ENCODE assay signal across 8 mouse cellular contexts in the genomic region with DNA sequence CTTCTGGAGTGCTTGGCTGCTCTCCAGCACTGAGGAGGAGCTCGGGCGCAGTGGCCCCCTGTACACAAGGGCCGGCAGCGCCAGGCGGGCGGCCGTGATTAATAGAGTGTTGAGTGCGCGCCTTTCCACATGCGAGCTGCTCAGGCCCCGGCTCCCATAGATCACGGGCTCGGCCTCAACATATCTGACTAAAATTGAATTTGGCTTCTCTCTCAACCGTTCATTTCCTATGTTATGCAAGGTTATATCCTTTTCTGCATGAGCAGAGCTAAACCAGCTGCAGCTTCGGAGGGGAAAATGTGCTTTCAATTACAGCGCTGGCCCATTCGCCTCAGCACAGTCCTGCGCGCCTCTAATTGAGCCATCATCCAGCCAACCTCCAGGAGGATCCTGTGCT.
DNase-seq lines count a peak whose midpoint lies in the region; ATAC-seq lines count a peak whose summit lies in the region.

No protein-coding gene starts in this region.

- H3K4me3 ChIP-seq in midbrain, embryonic 13.5 days (replicated peaks), result no peak overlapping the region
- no peak overlapping the region for H3K4me3 ChIP-seq in midbrain, embryonic 11.5 days (ENCODE audit: low read depth, low read length)

- ATAC-seq in midbrain, embryonic 13.5 days, result peak; percentile 77
- no peak for ATAC-seq in midbrain, embryonic 11.5 days (ENCODE audit: low FRiP score)
- peak; percentile 58 for ATAC-seq in granulocyte monocyte progenitor cell, adult 5-6 weeks (replicated peaks; ENCODE audit: poor library complexity, severe bottlenecking)

- no peak for DNase-seq in midbrain, embryonic 11.5 days (ENCODE audit: low spot score, missing footprints)
- peak; percentile 66 for DNase-seq in embryo, embryonic 10 days (ENCODE audit: low spot score)
- peak; percentile 73 for DNase-seq in hindlimb bud, embryonic 11.5 days (ENCODE audit: extremely low spot score, low read depth, low spot score)
- peak; percentile 47 to 63 for DNase-seq in lung, adult 18-20 months
- DNase-seq in ovary, postnatal 36 days (ENCODE audit: low spot score), result peak; percentile 30
- no peak for DNase-seq in layer of hippocampus, adult 11-12 months (ENCODE audit: low spot score)

- peak overlapping the region; percentile 19; the same call in 1 of the 2 replicates for H3K4me2 ChIP-seq in midbrain, embryonic 13.5 days (replicated peaks)
- H3K4me2 ChIP-seq in midbrain, embryonic 11.5 days, result no peak overlapping the region

- 57% methylated on average over 19 of the region's 19 CpGs for WGBS in midbrain, embryonic 13.5 days
- WGBS in midbrain, embryonic 11.5 days, result 85% methylated on average over 19 of the region's 19 CpGs

- H3K9me3 ChIP-seq in midbrain, embryonic 13.5 days, result 0 out of 2 replicates have a peak, but pooled peaks cover 4% of the 10 kb centered on the region
- peaks cover 3% of the 10 kb centered on the region; the same call in 1 of the 2 replicates for H3K9me3 ChIP-seq in midbrain, embryonic 11.5 days (ENCODE audit: control insufficient read depth, low read length)

- H3K27ac ChIP-seq in midbrain, embryonic 13.5 days, result peak overlapping the region; percentile 52
- H3K27ac ChIP-seq in midbrain, embryonic 11.5 days (ENCODE audit: low read depth, low read length), result no peak overlapping the region

- no peak overlapping the region for H3K9ac ChIP-seq in midbrain, embryonic 13.5 days (replicated peaks)
- H3K9ac ChIP-seq in midbrain, embryonic 11.5 days (ENCODE audit: low read length), result no peak overlapping the region

- peaks cover 17% of the 10 kb centered on the region for H3K36me3 ChIP-seq in midbrain, embryonic 13.5 days
- peaks cover 12% of the 10 kb centered on the region for H3K36me3 ChIP-seq in midbrain, embryonic 11.5 days (ENCODE audit: control insufficient read depth, insufficient read depth, low read length)

- peaks cover 12% of the 10 kb centered on the region for H3K4me1 ChIP-seq in midbrain, embryonic 13.5 days (replicated peaks)
- H3K4me1 ChIP-seq in midbrain, embryonic 11.5 days (ENCODE audit: control insufficient read depth, insufficient read depth, low read length), result no peaks in the 10 kb centered on the region

- H3K27me3 ChIP-seq in midbrain, embryonic 13.5 days, result no peaks in the 10 kb centered on the region
- no peaks in the 10 kb centered on the region for H3K27me3 ChIP-seq in midbrain, embryonic 11.5 days (ENCODE audit: control insufficient read depth, insufficient read depth, low read length)

Comparison
In these comparisons a context has a peak if more than half of its experiments do, and no peak if none do; other contexts are left out.
1. DNase-seq: peak in embryo, embryonic 10 days (single experiment), hindlimb bud, embryonic 11.5 days (single experiment), lung, adult 18-20 months (2 of 2) and ovary, postnatal 36 days (single experiment); none in midbrain, embryonic 11.5 days (single experiment) and layer of hippocampus, adult 11-12 months (single experiment).